Comparison of ENCODE assay signal across 9 mouse cellular contexts in the genomic region with DNA sequence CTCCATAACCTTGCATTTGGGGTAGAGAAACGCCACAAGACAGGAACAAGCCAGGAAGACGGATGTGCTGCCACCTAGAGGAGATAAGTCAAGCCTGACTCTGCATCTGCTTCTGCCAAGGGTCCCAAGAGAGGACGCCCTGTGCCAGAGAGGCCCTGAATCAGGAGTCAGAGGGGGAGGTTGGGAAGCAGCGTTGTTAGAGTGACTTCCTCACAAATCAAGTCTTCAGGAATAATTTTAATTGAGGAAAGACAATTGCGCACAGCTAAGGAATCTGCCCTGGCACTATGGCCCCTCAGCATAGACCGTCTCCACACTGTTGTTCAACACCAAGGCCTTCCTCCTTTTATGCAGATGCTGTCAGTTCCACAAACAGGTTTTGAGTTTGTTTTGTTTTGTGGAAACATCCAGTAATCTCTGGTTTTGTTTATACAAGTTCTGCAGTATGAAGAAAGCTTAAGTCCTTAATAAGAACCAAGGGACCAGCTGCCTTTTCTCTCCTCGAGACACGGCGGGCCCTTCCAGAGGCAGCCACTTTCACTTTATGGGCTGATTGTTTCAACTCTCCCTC.
DNase-seq lines count a peak whose midpoint lies in the region; ATAC-seq and TF ChIP-seq lines count a peak whose summit lies in the region.
"Had no signal": no experiment of that assay in that cellular context is flagged by ENCODE, and none has a peak within 500 bp of the region (broad histone marks: within the 10 kb centered on the region; RNA-seq: fewer than 3 reads in every experiment).

No protein-coding gene starts in this region.

- no peaks in the 10 kb centered on the region for H3K4me1 ChIP-seq in kidney, embryonic 14.5 days (ENCODE audit: control insufficient read depth, insufficient read depth, low read length)
- 0 out of 2 replicates have a peak, but pooled peaks cover 5% of the 10 kb centered on the region for H3K4me1 ChIP-seq in lung, embryonic 15.5 days
- H3K4me1 ChIP-seq: neural tube, embryonic 13.5 days had no signal

- H3K36me3 ChIP-seq in C2C12 (ENCODE audit: control insufficient read depth, insufficient read depth), result no peaks in the 10 kb centered on the region
- no peaks in the 10 kb centered on the region for H3K36me3 ChIP-seq in kidney, embryonic 14.5 days (ENCODE audit: control insufficient read depth, insufficient read depth, low read length)
- H3K36me3 ChIP-seq in lung, embryonic 15.5 days, result no peaks in the 10 kb centered on the region
- H3K36me3 ChIP-seq: neural tube, embryonic 13.5 days had no signal

- H3K9me3 ChIP-seq in kidney, embryonic 14.5 days (ENCODE audit: control insufficient read depth, low read length), result no peaks in the 10 kb centered on the region
- no peaks in the 10 kb centered on the region for H3K9me3 ChIP-seq in lung, embryonic 15.5 days
- H3K9me3 ChIP-seq: neural tube, embryonic 13.5 days had no signal

- H3K79me2 ChIP-seq in C2C12 (ENCODE audit: control insufficient read depth, insufficient read depth), result no peaks in the 10 kb centered on the region

- TF ChIP-seq CTCF in C2C12 (IDR thresholded peaks at IDR 0.05; ENCODE audit: control insufficient read depth, insufficient read depth, insufficient read length), result peak; percentile 28

- WGBS in kidney, embryonic 14.5 days, result 46% methylated on average over 9 of the region's 9 CpGs
- 36% methylated on average over 9 of the region's 9 CpGs for WGBS in lung, embryonic 15.5 days

- H3K9ac ChIP-seq in kidney, embryonic 14.5 days (ENCODE audit: low read depth, low read length), result no peak overlapping the region
- H3K9ac ChIP-seq in lung, embryonic 15.5 days, result no peak overlapping the region
- H3K9ac ChIP-seq: neural tube, embryonic 13.5 days had no signal

- no peaks in the 10 kb centered on the region for H3K79me3 ChIP-seq in C2C12 (ENCODE audit: low read depth)

- ATAC-seq in kidney, embryonic 14.5 days (ENCODE audit: low FRiP score, low TSS enrichment), result peak; percentile 73
- ATAC-seq in lung, embryonic 15.5 days (ENCODE audit: borderline replicate concordance, extremely low read depth, low FRiP score, low TSS enrichment), result peak; percentile 75; the same call in 1 of the 2 replicates
- no peak for ATAC-seq in inflammation-experienced regulatory T-cells, adult 6 months

- H3K27ac ChIP-seq in kidney, embryonic 14.5 days (ENCODE audit: low read depth, low read length), result no peak overlapping the region
- H3K27ac ChIP-seq in lung, embryonic 15.5 days, result peak overlapping the region; percentile 56
- H3K27ac ChIP-seq: neural tube, embryonic 13.5 days had no signal

- no peak overlapping the region for H3ac ChIP-seq in C2C12 (ENCODE audit: control insufficient read depth, insufficient read length, low read depth)

- peak; percentile 31 for DNase-seq in 3134 (ENCODE audit: extremely low read depth, insufficient read length, low spot score)
- DNase-seq in c-Kit-positive CD71-positive TER-119-positive erythroid progenitor cells, embryonic 14.5 days (ENCODE audit: low spot score), result peak; percentile 1
- DNase-seq in gastrocnemius, postnatal 10 days, result peak; percentile 41
- DNase-seq in right cerebral cortex, postnatal 14 days, result peak; percentile 14

- H3K4me2 ChIP-seq in kidney, embryonic 14.5 days (replicated peaks; ENCODE audit: low read depth, low read length), result no peak overlapping the region
- no peak overlapping the region for H3K4me2 ChIP-seq in lung, embryonic 15.5 days
- H3K4me2 ChIP-seq: neural tube, embryonic 13.5 days had no signal

- no peaks in the 10 kb centered on the region for H3K27me3 ChIP-seq in C2C12 (ENCODE audit: control insufficient read depth, insufficient read depth, insufficient read length)
- no peaks in the 10 kb centered on the region for H3K27me3 ChIP-seq in kidney, embryonic 14.5 days (ENCODE audit: control insufficient read depth, insufficient read depth, low read length)
- H3K27me3 ChIP-seq in lung, embryonic 15.5 days, result no peaks in the 10 kb centered on the region
- H3K27me3 ChIP-seq: neural tube, embryonic 13.5 days had no signal

- no peak overlapping the region for H3K4me3 ChIP-seq in C2C12 (ENCODE audit: insufficient read depth, poor library complexity, severe bottlenecking)
- no peak overlapping the region for H3K4me3 ChIP-seq in kidney, embryonic 14.5 days (ENCODE audit: low read length)
- no peak overlapping the region for H3K4me3 ChIP-seq in lung, embryonic 15.5 days
- H3K4me3 ChIP-seq: neural tube, embryonic 13.5 days had no signal

TF ChIP-seq in C2C12, 6 proteins besides CTCF, POLR2A, EP300 and RAD21:
- TF ChIP-seq USF1 (IDR thresholded peaks at IDR 0.05; ENCODE audit: low read depth) (no peak), FOSL1 (IDR thresholded peaks at IDR 0.05; ENCODE audit: insufficient read depth, low read length, poor library complexity, severe bottlenecking) (no peak), MAX (IDR thresholded peaks at IDR 0.05) (no peak), CEBPB (IDR thresholded peaks at IDR 0.05; ENCODE audit: low read depth) (no peak), MYOD1 (IDR thresholded peaks at IDR 0.05; ENCODE audit: control insufficient read depth, insufficient read length, low read depth) (no peak), MYOG (IDR thresholded peaks at IDR 0.05; ENCODE audit: control insufficient read depth, extremely low read depth, insufficient read length) (no peak)
TF ChIP-seq in C2C12: peak in this region for 0.
